Mouse (Mus musculus): ENCODE results near the gene Rps6kb2.

DNA sequence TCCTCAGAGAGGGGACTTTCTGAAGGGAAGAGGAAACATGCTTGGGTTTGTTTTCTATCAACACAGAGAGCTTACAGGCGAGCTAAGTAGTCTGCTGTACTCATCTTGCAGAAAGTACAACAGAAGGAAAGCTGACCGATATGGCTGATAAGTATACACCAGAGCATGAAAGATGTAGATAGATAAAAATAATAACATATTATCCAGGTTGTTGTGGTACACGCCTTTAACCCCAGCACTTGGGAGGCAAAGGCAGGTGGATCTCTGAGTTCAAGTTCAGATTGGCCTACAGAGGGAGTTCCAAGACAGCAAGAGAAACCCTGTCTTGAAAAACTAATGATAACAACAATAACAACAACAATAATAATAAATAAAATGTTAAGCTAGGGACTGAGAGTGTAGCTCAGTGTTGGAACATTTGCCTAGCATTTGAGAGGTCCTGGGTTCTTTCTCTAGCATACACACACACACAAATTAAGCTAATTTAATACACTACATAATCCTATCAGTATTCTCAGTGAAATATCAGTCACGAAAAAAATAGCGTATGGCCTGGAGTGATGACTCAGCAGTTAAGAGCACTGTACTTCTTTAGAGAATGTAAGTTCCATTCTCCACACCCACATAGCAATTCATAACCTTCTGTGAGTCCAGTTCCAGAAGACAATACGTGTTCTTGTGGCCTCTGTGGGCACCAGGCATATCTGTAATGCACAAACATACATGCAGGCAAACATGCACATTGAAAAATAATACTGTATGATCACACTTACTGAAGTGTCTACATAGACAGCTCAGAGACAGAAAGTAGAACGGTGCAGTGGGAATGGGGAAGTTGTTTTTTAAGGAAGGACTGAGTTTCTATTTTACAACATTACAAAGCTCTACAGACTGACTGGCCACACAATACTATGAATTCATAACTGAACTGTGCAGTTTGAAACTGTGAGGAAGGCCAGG lies 40.5 kb downstream of the Rps6kb2 start:
- TF ChIP-seq POLR2A (IDR thresholded peaks at IDR 0.05; ENCODE audit: control insufficient read depth, low read depth, low read length) (no peak), CTCF (IDR thresholded peaks at IDR 0.05; ENCODE audit: control insufficient read depth, insufficient read depth, insufficient replicate concordance, low read depth, low read length) (no peak)
